Mouse (Mus musculus) ovary, postnatal 10 days (tissue): ENCODE data around the gene Glce.
A peak's percentile ranks its signal among the peaks of the same experiment; 100 is the strongest.

Experiments used
- DNase-seq: peaks from one replicate; pipeline ENCODE4 v3.0.0; 2022; ENCODE audit warnings: low spot score

Glce gene

DNA sequence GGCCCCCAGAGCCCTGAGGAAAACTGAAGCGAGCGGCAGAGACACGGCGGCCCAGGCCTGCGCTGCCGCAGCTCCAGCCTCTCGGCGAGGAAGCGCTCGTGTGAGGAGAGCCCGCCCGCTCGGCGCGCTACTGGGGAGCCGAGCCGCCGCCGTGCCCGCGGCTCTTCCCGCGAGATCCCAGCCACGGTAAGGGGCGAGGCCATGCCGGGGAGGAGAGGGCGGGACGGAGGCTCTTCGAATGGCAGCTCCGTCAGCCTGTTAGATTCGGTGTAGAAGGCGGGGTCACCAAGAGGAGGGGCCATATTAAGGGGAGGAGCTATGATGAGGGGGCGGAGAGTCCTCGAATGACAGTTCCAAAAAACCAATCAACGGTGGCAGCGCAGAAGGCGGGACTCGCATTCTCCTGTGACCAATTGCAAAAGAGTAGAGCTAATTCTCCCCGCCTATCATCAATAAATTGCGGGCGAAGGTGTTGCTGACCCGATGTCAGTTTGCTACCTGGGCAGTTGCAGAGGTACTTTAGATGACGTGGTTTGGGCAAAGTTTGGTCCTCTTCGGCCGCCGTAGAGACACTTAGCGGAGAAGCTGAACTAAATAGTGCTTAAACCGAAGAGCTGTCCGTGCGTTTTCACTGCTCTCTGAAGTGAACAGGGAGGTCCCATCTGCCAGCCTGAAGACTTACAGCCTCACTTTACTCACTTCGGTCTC is at the start of gene Glce:
Glce (minus strand) TSS at position 148 of the 708 bp plus-strand sequence.
- DNase-seq = peak; percentile 96

DNA sequence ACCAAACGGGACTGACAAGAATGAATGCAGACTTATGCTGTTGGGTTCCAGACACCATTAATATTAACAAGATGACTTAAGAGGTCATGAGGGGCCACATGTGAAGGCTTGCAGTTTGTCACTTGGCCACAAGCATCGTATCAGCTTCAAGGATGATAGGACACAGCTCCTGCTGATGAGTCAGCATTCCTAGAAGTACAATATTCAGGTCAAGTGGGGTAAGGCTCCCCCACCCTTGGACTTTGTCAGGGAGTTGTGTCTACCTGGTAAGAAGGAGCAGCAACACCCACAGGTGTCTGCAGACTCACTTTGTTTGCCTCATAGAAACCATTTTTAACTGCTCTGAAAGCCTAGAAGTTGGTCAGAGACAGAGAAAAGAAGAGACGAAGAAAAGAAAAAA is 49.8 kb upstream of the Glce start:
- DNase-seq = no peak

DNA sequence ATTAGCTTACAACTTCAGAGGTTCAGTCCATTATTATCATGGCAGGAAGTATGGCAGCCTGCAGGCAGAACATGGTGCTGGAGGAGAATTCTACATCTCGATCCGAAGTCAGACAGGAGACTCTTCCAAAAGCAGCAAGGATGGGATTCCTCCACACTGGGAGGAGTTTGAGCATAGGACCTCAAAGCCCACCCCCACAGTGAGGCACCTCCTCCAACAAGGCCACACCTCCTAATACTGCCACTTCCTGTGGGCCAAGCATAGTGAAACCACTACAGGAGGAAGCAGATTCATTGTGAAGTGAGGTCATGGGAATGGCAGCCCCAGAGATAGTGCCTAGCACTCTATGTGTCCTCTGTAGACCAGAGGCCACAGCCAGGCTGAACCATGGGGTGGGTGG is 48.5 kb upstream of the Glce start:
- no peak for DNase-seq

DNA sequence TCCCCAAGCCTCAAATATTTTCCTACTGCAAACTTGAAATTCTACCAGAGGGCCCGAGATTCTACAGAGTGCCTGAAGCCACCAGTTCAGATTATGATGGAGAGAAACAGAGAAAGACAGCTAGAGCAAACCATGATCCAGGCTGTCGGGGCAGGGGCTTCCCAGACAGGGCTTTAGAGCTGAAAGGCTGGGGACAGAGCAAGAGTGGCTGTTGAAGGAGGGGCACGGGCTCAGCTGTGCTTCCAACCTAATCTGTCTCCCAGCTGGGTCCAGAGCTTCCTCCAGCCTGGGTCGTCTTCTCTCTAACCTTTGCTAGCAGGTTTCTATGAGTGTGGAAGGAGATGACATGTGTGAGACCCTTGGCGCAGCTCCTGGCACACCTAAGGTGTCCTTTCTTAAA is 44.2 kb upstream of the Glce start:
- no peak for DNase-seq

DNA sequence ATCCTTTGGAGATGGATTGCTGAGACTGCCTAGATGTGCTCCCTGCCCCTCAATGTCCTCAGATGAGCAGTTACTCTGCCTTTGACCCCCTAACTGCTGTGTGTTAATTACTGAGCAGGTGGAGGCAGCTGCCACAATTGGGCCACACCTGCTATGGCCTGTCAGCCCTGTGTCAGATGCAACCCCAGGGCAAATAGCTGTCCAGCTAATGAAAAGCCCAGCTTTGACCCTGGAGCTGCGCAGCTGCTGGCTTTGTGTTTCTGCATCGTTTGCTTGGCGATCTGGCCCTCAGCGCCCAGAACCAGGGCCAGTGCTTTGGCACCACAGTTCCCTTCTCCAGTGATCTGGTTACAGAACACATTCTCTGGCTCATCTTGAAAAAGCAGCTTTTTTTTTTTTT is 43.7 kb upstream of the Glce start:
- no peak for DNase-seq

DNA sequence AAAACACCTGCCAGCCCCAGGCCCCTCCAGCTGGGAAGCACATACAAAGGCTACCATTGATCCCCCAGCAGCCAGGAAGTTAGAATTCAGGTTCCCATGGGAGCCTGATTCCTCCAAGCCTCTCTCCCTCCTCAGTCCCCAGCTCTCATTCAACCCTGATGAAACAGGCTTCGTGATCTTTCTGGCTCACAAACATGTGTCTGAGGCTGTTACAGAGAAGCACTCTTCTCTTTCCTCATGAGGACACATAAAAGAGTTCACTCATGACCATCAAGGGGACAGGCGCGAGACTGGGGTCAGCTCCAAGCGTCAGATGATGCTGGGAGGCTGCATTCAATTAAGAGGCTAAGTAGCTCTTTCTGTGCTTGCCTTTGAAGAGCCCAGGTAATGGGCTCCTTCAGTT is 40.4 kb upstream of the Glce start:
- no peak for DNase-seq

DNA sequence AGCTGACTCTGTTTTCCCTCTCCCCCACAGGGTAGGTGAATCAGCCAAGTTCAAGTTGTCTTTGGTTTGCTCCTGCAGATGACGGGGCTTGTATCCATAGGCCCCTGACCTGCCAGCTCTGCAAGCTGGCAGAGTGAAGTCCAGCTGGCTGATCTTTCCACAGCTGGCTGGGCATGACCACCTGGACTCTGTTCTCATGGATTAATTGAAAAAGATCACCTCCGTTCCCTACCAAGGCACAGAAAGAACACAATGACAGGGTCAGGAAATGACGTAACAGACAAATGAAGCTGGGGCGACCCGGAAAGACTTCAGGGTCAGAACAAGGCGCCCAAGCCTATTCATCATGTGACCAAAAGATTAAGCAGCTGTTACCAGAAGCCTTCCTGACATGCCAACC is 38.3 kb upstream of the Glce start:
- no peak for DNase-seq

DNA sequence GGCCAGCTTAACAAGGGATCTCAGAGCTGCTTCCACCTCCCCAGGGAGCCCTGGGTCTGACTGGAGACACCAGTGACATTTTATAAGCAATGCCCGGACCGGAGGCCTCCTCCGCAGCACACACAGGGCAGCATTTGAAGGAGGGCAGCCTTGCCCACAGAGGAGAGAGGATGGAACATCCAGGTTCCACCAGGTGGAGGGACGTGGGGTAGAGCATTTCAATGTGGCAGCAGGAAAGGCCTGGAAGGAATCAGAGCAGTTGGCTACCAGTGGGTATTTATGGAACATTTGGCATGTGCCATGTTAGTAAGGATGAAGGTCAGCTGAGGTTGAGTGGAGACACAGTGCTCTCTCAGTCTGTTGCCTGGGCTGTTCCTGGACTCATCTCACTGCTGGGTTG is 36.3 kb upstream of the Glce start:
- no peak for DNase-seq

DNA sequence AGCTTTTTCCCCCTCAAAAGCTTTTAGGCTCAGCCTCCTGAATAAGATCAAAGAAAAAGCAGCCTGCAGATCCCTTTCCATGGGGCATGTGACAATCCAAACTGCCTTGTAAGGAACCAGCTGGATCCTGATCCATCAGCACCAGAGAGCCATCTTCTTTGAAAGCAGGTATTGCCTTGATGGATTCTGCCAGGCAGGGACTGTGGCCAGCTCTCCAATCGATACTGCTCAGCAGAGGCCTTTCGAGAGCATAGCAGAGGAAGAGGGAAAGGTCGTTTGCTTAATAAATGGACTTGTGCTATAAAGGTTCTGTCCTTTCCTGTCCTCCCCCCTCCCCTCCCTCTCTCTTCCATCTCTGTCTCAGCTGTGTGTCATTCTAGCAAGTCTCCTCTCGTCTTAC is 33.4 kb upstream of the Glce start:
- DNase-seq = no peak

DNA sequence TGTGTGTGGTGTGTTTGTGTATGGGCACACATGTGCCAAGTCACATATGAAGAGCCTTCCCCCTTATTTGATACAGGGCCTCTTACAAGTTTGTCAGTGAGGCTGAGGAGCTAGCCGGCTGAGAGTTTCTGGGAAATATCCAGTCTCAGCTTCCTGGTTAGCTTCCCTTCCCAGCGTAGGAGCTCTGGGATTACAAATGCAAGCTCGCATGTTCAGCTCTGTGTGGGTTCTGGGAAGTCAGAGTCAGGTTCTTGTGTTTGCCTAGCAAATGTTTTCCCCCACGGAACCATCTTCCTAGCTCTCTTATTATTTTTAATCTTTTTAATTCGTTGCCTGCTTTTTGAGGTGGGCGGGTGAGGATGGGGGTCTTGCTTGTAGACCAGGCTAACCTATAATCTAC is 32.9 kb upstream of the Glce start:
- DNase-seq = no peak

DNA sequence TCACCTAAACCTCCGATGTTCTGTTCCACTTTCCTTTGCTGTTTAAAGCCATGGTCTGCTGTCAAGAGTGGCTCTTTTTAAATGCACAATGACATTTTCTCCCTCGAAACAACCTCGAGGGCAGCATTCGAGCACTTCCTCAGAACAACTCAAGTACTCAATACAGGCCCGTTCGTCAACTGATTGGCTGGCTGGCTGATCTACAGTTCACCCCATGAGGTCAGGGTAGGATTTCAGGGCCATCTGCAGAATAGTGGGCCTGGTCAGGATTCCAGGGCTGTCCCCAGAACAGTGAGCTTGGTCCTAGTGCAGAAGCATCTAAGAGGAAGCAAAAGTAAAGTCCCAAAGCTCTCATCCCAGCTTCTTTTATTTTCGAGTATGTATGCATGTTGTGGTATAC is 32.5 kb upstream of the Glce start:
- DNase-seq = no peak

DNA sequence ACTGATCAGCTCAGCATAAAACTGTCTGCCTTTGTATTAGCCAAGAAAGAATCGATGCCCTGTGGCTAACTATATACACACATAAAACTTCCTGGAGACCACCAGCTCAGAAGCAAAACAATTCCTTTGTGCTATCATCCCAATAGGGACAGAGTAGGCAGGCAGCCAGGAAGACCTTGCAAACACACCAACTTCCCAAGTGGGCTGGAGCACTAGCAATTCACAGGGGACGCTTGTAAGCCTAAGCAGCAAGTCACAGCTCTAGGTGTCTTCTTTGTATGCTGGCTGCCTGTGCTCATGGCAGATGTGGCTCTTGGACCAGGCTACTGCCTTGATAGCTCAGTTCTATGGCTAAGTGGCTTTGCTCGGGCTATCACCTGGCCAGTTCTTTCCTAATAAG is 32.1 kb upstream of the Glce start:
- no peak for DNase-seq

DNA sequence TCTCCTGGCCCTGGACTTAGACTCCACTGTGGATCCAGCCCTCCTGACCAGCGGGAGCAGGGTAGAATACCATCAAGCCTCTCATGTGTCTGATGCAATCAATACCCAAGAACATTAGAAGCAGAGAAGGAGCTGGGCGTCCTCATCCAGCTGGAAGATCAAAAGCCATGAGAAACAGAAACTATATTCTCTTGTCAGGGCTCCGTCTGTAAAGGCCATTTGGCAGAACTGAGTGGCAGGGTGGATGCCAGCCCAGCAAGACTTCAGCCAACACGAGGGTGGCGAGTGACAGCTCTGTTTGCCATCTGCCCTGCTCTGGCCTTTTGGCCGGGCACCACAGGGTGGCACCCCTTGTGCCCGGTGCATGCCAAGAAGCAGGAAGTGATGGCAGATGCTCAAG is 30.8 kb upstream of the Glce start:
- no peak for DNase-seq

DNA sequence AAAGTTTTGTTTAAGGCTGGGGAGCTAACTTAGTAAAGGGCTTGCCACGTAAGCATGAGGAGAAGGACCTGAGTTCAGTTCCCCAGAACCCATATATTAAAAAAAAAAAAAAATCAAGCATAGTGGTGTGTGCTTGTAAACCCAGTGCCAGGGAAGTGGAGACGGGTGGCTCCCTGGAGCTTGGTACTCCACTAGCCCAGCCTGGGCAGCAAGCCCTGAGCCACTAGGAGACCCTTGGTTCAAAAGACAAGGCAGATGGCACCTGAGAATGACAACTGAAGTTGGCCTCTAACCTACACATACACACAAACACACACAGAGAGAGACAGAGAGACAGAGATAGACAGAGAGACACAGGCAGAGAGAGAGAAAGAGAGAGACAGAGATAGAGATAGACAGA is 30.1 kb upstream of the Glce start:
- DNase-seq = no peak

DNA sequence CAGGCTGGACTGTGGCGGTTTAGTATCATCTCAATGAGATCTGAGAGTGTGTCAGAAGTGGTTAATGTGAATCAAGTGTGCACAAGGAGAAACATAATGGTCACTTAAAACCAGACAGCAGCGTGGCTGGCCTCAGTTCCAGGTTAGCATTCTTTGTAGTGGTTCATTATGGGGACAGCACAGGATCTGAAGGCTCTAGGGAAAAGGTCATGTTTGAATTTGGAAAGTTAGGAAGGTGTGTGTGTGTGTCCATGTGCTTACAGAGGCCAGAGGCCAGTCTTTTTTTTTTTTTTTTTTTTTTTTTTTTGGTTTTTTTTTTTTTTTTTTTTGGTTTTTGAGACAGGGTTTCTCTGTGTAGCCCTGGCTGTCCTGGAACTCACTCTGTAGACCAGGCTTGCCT is 22.7 kb upstream of the Glce start:
- DNase-seq = no peak

DNA sequence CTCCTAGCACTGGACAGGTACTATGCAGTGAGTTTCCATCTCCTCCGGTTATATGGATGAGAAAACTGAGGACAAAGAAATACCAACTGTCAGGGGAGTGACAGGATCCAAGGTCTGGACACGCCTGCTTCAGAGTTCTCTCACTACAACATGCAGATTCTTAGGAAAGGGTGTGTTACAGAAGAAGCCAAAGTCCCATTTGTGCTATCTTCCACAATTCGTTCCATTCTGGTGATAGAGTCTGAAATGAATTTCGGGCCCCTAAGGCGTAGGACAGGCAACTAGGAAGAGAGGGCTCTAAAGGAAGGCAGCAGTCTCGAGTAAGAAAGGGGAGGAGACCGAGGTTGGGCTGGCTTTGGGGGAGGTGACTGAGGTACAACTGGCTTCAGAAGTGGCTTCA is 21.0 kb upstream of the Glce start:
- no peak for DNase-seq

DNA sequence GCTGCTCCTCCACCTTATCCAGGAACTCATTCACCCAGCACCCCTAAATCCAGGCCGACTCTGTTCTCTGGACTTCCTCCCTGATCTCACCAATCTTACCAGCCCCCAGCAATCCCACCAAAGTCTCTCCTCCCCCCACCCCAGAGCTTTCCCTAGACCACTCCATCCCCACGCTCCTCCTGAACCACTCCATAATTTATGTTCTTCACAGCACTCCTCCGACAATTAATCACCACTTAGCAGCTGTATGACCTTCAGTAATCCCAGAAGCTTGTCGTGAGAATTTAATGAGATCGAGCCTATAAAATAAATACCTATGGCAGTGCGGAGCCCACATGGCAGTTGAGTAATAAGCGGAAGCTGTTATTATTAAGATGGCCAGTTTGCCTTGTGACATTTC is 16.6 kb upstream of the Glce start:
- DNase-seq = no peak

DNA sequence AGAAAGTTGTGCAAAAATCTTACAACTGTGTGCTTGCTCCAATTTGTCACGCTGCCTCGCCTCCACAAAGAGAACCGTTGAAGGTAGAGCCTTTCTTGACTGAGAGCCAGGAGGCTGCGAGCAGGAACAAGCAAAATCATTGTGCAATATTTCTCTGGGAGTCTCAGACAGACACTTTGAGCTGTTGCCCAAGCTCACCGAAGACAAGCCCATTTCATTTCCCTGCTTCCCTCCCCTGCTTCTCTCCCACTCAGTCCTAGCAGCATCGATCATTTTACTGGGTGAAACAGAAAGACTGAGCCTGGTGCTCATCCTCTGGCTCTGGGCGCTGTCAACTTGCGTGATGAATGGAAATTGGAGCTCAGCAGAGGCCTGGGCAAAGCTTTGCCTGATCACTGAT is 14.8 kb upstream of the Glce start:
- DNase-seq = no peak

DNA sequence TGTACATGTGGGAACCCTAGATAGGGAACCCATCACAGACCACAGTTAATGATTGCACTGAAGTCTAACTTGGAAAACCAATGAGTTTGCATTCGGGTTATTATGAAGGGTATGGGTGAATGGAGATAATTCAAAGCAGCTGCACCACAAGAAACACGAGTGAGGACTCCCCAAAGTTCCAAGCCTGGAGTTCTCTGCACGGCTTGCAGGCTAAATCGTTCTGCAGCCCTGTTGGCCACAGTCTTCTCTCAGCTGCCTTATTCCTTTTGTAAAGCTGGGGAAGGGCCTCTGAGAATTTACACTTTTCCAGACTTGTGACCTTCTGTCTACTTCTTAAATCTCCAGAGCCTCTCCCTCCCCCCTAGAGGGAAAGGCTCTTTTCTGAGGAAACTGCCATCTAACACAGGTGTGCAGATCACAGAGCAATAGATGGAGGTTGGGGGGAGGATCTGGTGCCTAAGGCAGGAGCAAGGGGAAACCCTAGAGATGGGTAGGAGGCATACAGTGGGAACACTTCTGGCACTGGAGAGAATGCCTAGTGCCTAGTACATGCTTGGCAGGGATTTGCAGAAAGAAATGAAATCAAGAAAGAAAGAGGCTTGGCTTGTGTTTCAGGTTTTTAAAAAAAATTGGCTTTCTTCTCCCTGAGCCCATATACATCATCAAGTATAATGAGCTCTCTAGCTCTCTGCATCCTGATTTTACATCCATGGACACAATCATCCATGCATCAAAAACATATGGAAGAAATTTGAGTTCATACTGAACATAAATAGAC is 9.7 kb upstream of the Glce start:
- no peak for DNase-seq

DNA sequence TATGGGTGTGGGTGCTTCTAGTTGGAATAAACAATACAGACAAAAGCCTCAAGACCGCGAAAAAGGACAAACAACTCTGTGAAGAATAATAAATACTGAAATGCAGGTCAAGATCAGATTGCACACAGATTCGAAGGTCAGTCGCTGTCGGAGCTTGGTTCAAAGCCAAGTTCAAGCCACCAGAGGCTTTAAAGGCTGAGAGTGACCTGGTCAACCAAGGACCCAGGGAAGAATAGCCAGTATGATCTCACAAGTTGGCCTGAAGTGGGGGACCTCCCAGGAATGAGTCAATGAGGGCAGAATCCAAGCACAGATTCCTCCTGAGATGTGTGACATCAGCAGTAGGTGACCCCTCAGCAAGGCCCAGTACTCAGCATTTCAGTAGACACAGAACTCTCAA is 8.3 kb upstream of the Glce start:
- DNase-seq = no peak

DNA sequence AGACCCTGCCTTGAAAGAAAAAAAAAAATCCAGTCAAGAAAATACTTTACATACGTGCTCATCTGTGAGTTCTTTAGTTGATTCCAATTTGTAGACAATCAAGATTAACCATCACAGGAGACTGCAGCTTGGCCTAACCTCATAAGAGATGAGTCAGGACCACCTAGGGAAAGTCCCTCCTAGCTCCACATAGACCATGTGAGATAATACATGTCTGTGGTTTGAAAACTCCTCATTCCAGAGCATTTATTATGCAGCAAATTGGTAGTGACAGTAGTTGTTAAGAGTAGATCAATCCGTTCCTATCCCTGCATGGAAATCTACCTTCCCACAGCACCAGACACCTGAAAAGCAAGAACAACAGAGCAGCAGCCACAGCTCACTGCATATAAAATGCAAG is 5.6 kb upstream of the Glce start:
- DNase-seq = no peak

DNA sequence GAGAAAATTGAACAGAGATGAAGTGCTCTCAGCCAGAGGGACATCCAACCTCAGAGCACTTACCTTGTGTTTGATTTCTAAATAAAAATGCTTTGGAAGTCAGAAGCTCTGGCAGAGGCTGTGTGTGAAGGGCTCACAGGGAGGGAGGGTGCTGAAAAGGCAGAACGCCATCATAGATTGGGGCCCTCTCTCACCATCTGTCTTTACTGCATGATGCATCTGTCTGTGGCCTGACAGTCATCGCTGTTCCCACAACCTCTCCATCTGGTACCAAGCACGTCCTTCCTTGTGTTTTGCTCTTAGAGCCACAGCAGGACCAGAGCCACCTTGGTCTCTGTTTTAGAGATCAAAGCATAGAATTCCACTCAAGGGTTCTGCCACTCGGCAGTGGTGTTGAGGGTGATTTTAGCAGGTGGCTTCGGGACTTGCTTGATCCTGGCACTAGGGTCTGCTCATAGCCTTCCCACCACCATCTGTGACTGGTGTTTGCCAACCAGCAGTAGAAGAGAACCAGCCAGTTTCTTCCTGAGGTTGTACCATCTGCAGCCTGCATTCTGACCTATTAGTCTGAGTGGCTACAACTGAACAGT is 3.6 kb upstream of the Glce start:
- DNase-seq = no peak

DNA sequence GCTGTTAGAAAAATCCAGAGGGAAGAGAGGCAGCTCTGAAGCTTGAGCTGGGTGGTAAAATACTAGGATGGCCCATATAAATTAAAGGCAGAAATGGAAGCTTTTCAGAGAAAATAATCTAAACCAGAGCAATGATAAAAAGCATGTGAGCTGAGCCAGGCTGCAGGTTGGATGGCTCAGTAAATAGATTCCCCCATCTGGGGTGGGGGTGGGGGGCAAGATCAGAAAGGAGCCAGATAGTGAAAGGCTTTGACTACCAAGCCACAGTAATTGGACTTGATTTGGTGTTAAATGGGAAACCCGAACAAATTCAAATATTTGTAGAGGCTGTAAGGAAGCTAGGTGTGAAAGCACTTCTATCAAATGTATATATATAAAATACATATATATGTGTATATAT is 1.8 kb upstream of the Glce start:
- no peak for DNase-seq

DNA sequence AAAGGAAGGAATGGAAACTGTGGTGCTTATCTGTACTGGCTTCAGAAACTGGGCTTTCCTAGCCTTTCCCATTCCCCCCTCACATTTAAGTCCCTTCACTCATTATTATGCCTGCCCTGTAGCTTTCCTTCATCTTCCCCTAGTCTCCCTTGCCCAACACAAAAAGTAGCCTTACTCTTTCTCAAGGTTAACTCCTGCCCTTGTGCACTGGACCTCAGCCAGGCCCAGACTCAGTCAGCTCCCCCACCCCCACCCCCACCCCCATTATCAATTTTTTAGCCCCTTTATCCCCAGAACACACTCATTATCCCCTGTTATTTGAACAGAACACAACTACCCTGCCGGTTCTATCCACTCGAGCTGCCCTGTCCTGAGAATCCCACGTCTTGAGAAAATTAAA is 1.0 kb upstream of the Glce start:
- DNase-seq = no peak
